Mouse (Mus musculus): ENCODE results near the gene Dusp12. TPM values are rescaled to one million over a fixed set of nuclear protein-coding genes. Genes with fewer than 3 reads are reported as not detected.

Gene Dusp12
- total RNA-seq, 2 experiments from 2014 or later, result 10.9 to 16.9 TPM

DNA sequence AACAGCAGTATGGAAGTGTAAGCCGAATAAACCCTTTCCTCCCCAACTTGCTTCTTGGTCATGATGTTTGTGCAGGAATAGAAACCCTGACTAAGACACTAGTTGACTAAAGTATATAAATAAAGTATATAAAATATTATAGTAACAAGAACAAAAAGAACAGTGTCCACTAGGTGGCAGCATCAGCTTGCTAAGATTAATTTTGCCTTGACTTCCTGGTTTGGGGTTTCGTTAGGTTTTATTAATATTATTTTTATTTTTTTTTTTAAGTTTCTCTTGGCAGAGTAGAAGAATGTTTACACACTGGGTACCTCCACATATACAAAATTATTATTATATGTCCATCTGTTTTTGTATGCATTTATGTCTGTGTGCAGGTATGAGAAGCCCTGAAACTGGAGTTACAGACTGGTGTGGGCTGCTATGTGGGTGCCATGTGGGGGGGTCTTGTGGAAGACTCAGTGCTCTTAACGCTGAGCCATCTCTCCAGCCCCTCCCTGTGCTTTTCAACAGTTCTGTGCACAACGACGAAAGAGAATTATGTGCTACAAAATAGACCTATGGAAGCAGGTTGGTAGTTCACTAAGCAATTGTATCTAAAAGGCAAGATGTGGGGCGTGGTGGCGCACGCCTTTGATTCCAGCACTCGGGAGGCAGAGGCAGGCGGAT is 15.6 kb upstream of the Dusp12 start:
- ATAC-seq (replicated peaks; ENCODE audit: poor library complexity, severe bottlenecking), result no peak

DNA sequence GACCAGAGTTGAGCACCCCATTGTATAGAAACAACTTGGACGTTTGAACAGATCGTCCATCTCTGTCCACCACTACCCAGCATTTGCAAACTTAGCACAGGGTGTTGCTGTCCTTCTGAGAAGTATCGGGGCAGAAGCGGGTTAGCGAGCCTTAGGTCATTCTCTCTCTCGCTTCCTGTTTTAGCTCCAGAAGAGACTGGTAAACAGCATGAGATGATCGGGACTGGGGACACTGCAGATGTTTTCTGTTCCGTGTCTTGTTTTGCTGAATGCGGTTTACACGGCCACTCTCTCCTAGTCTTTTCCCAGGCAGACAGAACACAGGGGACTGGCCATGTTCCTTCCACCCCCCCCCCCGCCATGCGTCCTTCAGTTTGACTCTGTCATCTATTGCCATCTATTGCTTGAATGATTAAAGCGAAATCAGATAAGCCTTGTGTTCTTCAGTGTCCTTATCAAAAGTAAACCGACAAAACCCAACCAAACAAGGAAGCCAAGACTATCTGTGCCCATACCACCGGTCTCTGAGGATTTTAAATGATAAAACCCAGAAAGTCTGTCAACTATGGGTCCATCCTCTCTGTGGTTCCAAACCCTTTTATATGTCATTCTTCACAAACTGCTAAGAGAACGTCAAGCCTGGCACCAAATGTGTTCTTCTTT is 13.2 kb upstream of the Dusp12 start:
- ATAC-seq (replicated peaks; ENCODE audit: poor library complexity, severe bottlenecking), result peak; percentile 63

DNA sequence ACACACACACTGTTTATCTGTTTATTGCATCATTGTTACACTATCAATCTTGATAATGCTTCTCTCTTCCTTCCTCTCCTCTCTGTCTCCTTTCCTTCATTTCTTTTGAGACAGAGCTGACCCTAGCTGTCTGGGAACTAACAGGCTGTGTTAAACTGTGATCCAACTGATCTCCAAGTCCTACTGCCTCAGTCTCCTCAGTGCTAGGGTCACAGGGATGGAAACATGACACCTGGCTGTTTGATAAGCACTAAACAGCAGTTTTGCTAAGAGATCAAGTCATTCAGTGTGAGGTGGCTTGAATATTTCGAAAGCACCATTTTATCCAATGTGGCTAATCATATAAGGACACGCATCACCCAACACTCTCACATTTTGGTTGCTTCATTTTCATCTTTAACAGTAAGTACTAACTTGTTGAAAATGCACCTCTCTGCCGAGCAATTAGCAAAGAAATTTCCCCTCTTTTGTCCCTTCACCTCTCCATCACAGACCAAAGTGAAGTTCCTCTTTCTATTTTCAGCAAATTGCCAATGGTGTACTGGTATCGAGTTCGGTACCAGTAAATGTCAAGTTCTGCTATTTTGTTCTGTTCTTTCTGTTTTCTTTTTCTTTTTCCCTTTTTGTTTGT is 11.4 kb upstream of the Dusp12 start:
- ATAC-seq (replicated peaks; ENCODE audit: poor library complexity, severe bottlenecking), result peak; percentile 52

DNA sequence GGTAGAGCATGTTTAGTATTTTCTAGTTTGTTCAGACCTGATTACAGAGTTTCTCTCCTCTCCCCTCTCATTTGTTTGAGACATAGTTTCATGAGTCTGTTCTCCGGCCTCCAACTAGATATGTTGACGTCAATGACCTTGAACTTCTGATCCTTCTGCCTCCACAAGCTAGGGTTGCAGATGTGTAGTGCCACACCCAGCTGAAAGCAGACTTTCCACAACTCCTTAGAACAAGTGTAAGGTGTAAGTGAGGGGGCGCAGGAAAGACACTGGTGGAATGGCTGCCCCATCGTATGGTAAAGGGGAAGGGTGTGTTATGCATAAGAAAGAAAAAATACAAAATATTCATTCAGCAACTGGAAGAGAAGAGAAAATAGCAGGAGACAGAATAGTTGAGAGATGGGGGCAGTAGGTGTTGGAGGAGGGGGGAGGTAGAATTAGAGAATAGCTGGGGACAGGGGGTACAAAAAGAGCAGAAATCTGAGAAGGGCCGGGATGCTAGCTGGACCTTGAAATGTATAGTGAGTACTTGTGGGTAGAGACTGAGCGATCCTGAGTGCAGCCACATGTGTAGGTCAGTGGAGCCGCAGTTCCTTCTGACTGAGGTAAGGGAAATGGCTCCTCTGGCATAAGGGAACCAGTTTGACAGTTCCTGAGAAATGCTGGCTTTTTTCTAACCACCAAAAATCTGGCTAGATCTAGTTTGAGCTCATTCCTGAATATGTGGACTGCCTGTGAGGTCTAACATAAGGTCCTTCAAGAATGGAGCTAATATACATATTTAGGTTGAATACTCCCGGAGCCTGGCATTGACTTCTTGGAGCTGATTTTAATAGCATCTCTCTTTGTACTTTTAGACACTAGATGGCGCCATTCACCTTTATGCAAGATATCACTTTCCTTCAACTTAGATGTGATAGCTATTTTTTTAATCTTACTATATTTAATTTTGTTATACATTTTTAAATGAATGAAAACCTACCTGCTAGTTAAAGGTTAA is 9.6 kb upstream of the Dusp12 start:
- 0 out of 2 replicates have a peak, but pooled peaks have one; percentile 38 for ATAC-seq (replicated peaks; ENCODE audit: poor library complexity, severe bottlenecking)

DNA sequence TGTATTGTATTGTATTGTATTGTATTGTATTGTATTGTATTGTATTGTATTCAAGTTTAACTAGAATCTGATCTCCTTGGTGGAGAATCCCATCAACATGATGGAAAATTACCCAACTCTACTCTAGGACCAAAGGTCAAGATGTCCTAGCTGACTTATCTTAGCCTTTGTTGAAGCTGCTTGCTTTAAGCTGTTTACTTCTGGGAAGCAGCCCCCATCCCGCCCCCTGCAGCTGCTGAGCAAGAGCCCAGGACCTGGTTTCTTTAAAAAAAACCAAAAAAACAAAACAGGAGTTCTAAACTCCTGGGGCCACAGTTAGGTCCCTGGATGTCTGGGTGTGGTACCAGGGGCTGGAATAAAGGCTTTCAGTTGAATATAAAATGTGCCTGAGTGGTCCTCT is 6.9 kb upstream of the Dusp12 start:
- no peak for ATAC-seq (replicated peaks; ENCODE audit: poor library complexity, severe bottlenecking)

DNA sequence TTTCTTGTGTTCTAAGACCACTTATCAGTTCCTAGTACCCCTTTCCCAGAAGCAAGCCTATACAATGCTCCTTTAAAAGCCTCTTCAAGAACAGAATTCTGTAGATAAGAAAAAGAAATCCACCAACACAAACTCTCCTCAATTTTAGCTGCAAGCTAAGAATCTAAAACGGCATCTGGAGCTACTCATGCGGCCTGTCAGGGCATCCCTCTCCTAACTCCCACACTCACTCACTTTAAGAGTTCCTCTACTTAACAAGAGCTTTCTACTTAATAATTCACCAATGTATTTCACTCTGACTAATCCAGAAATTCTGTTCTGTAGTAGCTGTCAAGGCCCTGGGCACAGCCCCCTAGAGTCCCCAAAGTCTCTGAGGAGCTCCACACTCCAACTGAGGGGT is 6.3 kb upstream of the Dusp12 start:
- ATAC-seq (replicated peaks; ENCODE audit: poor library complexity, severe bottlenecking), result no peak

DNA sequence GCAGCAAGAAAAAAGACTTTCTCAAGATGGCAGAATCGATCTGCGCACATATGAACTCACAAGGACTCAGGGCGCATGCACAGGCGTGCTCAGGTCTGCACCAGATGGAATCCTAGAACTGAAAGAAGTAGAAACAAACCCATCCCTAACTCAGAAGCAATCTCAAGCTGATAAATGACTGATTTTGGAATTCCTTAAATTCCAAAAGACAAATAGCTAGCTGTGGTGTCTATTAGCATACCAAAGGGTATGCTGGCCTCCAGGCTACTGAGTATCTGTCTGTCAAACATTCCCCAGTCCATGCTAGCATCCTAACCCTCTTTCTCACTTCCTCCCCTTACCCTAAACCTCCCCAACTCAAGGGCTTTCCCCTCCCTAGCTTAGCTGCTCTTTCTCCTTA is 4.0 kb upstream of the Dusp12 start:
- ATAC-seq (replicated peaks; ENCODE audit: poor library complexity, severe bottlenecking), result no peak

DNA sequence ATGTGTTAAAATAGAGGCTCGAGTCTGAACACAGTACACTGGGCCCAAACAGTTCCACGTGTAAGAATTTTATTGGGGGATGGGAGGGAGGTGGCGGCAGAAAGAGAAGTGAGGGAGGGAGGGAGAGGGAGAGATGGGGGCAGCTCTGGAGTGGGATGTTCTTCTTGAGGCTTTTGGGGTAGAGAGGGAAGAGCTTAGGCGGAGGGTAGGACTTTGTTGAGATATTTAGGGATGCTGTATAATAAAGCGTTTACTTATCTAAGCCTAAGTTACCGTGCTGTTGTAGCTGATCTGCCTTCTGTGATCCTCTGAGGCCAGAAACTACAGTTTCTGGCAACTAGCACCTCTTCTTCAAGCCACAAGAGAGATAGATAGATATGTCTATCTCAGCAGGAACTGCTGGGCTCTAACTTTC is 711 bp upstream of the Dusp12 start:
- no peak for ATAC-seq (replicated peaks; ENCODE audit: poor library complexity, severe bottlenecking)

DNA sequence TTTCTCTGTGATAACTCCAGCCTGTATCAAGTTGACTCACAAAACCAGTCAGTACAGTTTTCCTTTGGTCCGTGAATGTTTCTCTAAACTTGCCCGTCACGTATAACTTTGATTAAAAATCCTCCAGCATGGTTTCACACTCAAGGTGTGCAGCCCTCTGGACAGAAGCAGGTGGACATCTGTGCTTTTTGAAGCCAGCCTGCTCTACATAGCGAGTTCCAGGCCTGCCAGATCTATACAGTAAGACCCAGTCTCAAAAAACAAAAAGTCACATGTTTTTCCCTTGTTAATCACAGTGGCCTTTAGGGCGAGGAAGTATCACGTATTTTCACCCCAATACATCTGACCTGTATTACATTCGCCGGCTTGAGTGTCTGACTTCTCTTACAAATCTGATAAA is 950 bp downstream of the Dusp12 start:
- ATAC-seq (replicated peaks; ENCODE audit: poor library complexity, severe bottlenecking), result no peak

DNA sequence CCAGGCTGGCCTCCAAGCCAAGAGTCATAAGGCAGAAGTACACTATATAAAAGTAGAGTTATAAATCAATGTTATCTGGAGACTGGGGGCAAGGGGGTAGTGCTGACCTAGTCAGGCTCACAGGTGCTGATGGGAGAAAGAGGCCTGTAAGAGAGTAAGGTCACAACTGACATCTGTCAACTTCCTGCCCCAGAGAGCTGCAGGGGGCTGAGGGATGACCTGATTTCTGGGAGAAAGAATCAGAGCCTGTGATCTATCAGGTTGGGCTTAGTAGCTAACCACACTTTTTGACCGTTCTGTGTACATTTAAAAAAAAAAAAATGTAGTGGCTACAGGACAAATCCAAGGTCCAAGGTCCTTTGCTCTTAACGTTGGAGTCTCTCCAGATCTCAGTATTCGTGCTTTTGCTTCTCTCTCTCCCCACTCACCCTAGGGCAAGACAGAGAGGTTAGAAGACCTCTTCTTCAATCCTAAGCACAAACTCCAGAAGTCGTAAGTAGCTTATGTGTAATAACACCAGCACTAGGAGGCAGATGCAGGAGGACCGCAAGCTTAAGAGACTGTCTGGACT is 2.3 kb downstream of the Dusp12 start:
- no peak for ATAC-seq (replicated peaks; ENCODE audit: poor library complexity, severe bottlenecking)

DNA sequence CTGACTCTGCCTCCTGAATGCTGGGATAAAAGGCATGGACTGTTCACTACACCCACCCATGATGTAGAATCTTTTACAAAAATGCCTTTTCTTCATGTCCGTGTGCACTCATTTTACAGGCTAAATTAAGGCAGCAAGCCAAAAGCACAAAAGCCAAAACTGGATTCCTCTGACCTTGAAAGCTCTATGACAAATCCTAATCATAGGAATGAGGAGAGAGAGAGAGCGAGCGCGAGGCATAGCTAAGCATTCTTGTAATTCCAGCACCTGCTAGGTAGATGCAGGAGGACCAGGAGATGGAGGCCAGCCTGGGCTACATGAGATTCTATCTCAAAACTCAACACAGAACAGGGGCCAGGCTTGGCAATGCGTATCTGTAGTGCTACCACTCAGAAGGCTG is 8.4 kb downstream of the Dusp12 start:
- no peak for ATAC-seq (replicated peaks; ENCODE audit: poor library complexity, severe bottlenecking)

DNA sequence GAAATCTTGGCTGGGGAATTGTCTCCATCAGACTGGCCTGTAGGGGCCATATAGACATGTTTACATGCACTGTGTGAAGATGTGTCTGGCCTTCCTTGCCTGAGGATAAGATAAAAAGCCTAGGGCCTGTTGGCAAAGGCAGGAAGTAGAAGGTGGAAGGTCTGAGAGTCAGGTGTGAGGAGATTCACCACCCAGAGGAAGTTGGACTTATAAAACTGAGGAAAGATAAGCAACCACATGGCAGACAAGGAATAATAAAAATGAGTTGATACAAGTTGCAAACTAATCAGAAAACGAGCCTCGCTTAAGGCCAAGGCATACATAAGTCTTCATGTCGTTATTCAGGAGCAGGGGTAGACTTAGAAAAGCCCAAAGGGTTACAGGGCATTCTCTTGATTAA is 9.7 kb downstream of the Dusp12 start:
- ATAC-seq (replicated peaks; ENCODE audit: poor library complexity, severe bottlenecking), result no peak

DNA sequence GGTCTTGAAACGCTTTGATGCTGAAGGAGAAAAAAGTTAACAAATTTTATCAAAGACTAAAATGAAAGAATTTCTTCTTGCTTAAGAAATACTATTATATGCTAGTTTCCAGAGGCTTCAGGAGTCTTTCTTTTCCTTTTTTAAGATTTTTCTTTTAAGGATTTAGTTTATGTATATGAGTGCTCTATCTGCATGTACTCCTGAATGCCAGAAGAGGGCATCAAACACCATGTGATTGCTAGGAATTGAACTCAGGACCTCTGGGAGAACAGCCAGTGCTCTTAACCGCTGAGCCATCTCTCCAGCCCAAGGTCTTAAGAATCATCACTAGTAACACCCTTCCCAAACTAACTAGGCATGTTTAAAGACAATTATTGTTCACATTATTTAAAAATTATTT is 13.4 kb downstream of the Dusp12 start:
- no peak for ATAC-seq (replicated peaks; ENCODE audit: poor library complexity, severe bottlenecking)

DNA sequence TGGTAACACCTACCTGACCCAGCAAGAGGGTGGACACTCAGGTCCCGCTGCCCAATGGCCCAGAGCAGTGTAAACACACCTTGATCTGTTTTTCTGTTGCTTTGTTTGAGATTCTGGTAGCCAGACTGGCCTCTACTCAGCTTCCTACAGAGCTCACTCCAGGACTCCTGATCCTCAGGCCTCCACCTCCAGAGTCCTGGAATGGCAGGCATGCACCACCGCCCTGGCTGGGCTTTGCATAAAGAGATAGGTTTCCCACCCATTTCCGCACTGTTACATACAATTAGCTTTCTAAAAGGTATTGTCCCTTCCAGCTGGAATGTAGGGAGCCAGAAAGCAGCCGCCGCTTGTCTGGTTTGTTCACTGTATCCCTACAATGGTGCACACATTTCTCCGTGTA is 13.9 kb downstream of the Dusp12 start:
- ATAC-seq (replicated peaks; ENCODE audit: poor library complexity, severe bottlenecking), result no peak

DNA sequence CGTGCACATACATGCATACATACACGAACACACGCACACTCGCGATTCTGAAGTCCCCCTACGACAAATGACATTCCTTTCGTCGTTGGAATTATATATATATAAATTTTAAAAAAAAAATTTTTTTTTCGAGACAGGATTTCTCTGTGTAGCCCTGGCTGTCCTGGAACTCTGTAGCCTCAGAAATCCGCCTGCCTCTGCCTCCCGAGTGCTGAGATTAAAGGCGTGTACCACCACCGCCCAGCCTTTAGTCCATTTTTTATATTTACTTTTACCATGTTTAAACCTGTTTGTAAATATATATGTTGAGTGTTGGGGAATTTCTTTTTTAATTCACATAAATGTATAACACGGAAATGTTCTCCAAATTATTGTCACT is 16.4 kb downstream of the Dusp12 start:
- no peak for ATAC-seq (replicated peaks; ENCODE audit: poor library complexity, severe bottlenecking)

DNA sequence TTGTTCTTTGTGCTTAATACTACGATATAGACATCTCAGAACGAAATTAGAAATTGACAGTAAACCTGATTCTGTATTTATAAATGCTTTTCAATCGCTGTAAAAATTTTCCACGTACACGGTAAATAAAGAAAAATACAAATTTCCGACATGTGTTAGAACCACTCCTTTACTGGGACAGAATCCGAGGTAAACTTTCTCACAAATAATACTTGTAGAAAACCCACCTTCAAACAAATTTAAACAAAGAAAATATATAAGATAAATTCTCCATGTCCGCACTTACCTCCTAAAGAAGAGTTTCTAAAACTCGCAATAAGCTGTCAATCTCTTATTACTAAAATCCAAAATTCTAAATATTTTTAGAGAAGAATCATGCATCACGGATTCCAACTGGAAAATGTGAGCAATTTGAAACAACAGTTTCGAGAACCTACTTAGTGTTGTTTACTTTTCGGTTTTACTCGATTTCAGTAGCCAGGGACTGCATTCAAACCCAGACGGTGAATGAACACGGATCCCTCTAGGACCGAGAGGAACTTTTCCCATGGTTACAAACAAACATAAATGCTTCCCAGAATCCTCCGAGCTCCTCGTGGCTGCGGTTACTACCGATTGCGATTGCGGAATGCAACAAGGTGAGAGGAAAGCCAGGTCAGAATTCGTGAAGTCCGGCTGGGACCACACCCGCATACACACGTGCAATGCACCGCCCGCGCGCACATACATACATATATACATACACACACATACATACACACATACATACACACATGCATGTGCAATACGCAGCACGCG is 17.0 kb downstream of the Dusp12 start:
- ATAC-seq (replicated peaks; ENCODE audit: poor library complexity, severe bottlenecking), result peak; percentile 53

DNA sequence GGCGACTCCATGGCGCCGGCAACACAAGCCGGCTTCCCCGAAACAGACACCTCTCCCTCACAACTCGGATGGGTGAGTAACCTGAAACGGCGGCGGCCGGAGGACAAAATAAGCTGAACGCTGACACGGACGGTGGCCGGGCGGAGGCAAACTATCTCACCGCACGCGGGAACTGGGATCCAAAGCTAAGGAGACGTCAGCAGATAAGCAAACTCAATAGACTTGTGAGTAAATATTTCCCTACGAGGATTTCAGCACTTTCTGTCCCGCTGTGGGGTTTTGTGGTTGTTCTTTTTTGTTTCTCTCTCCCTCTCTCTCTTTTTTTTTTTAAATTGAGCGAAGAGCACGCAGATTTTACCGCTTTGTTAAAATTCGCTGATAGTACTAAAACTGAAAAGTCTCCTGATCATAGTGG is 17.6 kb downstream of the Dusp12 start, which contains the start of gene Atf6:
TSS of gene Atf6 (minus strand) at position 81 of the 415 bp plus-strand sequence.
- ATAC-seq (replicated peaks; ENCODE audit: poor library complexity, severe bottlenecking), result peak; percentile 84

DNA sequence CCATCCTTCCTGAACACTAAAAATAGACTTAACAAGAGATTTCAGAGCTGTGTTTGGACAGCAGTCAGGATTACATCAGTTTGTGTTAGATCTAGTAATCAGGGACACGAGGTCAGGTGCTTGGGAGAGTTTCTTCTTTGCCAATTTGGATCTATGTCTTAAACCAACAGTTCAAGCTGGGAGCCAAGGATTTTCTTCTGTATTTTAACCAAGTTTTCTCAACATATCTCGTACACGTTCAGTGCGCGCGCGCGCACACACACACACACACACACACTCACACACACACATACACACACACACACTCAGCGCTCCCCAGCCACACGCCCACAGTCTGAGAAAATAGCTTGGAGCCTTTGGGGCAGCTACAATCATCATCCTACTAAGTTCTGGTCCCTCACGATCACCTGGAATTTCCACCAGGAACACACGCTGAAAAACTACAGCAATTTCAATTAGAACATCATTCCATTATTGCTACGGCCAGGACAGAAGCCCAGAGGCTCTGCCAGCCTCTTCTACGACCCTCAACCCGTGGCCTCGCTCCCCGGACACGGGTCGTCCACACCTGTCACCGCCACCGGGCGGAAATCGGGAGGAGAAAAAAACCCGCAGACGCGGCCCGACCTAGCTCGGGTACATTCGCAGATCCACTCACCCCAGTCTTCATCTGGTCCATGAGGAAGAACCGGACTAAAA is 18.2 kb downstream of the Dusp12 start:
- ATAC-seq (replicated peaks; ENCODE audit: poor library complexity, severe bottlenecking), result 0 out of 2 replicates have a peak, but pooled peaks have one; percentile 1

DNA sequence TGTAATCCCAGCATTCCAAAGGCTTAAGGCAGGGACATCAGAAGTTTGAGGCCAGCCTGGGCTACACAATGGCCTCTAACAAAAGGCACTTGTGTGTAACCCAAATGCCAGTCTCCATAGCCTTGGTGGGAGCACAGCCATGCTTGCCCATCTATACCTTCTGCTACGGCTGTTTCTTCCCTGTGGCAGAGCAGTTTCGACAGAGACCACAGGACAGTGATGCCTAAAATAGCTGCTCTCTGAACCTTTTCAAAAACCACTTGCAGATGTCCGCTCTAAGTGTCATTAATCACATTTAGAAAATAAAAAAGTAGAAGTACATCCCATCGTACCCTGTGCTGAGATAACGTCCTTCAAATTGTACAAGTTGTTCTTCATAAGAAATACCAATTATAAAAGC is 19.9 kb downstream of the Dusp12 start:
- peak; percentile 40 for ATAC-seq (replicated peaks; ENCODE audit: poor library complexity, severe bottlenecking)

All from granulocyte monocyte progenitor cell, adult 5-6 weeks (primary cell).